Mouse (Mus musculus): ENCODE measurements around the gene Carnmt1. TPM values are rescaled to one million over a fixed set of nuclear protein-coding genes. Genes with fewer than 3 reads are reported as not detected.

The Carnmt1 gene
- polyA plus RNA-seq, 1 experiment from 2014 or later = 36.4 TPM

- H3K36me3 ChIP-seq (replicated peaks; ENCODE audit: control insufficient read depth, insufficient read depth, low read depth, low read length) = no peaks in the 10 kb centered on the region; the same call in 1 of the 2 replicates
- H3K4me3 ChIP-seq (ENCODE audit: low read depth, low read length) = no peak overlapping the region
- no peak overlapping the region for H3K9ac ChIP-seq (replicated peaks; ENCODE audit: low read length)
- 81% methylated on average over 5 of the region's 5 CpGs for WGBS
- DNase-seq (ENCODE audit: low spot score) (no peak), ATAC-seq (replicated peaks; ENCODE audit: insufficient number of reproducible peaks, low FRiP score, low TSS enrichment, low read depth) (no peak)
- no peak overlapping the region for H3K27ac ChIP-seq (replicated peaks; ENCODE audit: low read depth, low read length)
- no peaks in the 10 kb centered on the region for H3K4me1 ChIP-seq (ENCODE audit: control insufficient read depth, insufficient read depth, low read length)
- H3K4me2 ChIP-seq (ENCODE audit: low read depth, low read length) = no peak overlapping the region
- H3K9me3 ChIP-seq (replicated peaks; ENCODE audit: control insufficient read depth, low read length) = no peaks in the 10 kb centered on the region
- no peaks in the 10 kb centered on the region for H3K27me3 ChIP-seq (ENCODE audit: control insufficient read depth, insufficient read depth, low read length)
Observed at GRCm38 (mm10) chr19:18637954-18638353, 32.6 kb upstream of the Carnmt1 start.

- Histone ChIP-seq H3K27me3 (ENCODE audit: control insufficient read depth, insufficient read depth, low read length) (no peaks in the 10 kb centered on the region), H3K4me1 (ENCODE audit: control insufficient read depth, insufficient read depth, low read length) (no peaks in the 10 kb centered on the region), H3K4me2 (ENCODE audit: low read depth, low read length) (no peak overlapping the region), H3K9me3 (replicated peaks; ENCODE audit: control insufficient read depth, low read length) (no peaks in the 10 kb centered on the region), H3K9ac (replicated peaks; ENCODE audit: low read length) (no peak overlapping the region), H3K36me3 (replicated peaks; ENCODE audit: control insufficient read depth, insufficient read depth, low read depth, low read length) (no peaks in the 10 kb centered on the region; the same call in 1 of the 2 replicates), H3K4me3 (ENCODE audit: low read depth, low read length) (no peak overlapping the region), H3K27ac (replicated peaks; ENCODE audit: low read depth, low read length) (no peak overlapping the region)
- DNase-seq (ENCODE audit: low spot score) (no peak), ATAC-seq (replicated peaks; ENCODE audit: insufficient number of reproducible peaks, low FRiP score, low TSS enrichment, low read depth) (no peak)
- WGBS = 50% methylated on average over 5 of the region's 5 CpGs
Observed at GRCm38 (mm10) chr19:18638949-18639348, 31.6 kb upstream of the Carnmt1 start.

DNA sequence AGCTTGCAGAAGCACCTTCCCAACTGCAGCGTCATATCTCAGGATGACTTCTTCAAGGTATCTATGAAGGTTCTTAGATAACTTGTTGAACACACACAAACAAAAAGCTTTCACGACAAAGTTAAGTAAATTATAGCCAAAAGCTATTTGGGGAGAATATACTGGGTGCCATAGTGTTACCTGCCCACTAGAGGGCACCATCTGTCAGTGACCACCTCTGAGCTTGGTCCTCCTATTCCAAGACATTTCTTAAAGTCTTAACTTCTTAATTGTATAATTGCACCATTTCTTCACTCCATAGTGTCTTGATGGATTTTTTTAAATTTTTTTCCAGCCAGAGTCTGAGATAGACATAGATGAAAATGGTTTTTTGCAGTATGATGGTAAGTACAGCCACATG lies 31.0 kb upstream of the Carnmt1 start:
- Histone ChIP-seq H3K4me1 (ENCODE audit: control insufficient read depth, insufficient read depth, low read length) (no peaks in the 10 kb centered on the region), H3K27ac (replicated peaks; ENCODE audit: low read depth, low read length) (no peak overlapping the region), H3K9me3 (replicated peaks; ENCODE audit: control insufficient read depth, low read length) (no peaks in the 10 kb centered on the region), H3K9ac (replicated peaks; ENCODE audit: low read length) (no peak overlapping the region), H3K4me2 (ENCODE audit: low read depth, low read length) (no peak overlapping the region), H3K27me3 (ENCODE audit: control insufficient read depth, insufficient read depth, low read length) (no peaks in the 10 kb centered on the region), H3K36me3 (replicated peaks; ENCODE audit: control insufficient read depth, insufficient read depth, low read depth, low read length) (no peaks in the 10 kb centered on the region; the same call in 1 of the 2 replicates), H3K4me3 (ENCODE audit: low read depth, low read length) (no peak overlapping the region)
- ATAC-seq (replicated peaks; ENCODE audit: insufficient number of reproducible peaks, low FRiP score, low TSS enrichment, low read depth) = no peak
- DNase-seq (ENCODE audit: low spot score) = no peak
- 24% methylated on average over 2 of the region's 2 CpGs for WGBS

DNA sequence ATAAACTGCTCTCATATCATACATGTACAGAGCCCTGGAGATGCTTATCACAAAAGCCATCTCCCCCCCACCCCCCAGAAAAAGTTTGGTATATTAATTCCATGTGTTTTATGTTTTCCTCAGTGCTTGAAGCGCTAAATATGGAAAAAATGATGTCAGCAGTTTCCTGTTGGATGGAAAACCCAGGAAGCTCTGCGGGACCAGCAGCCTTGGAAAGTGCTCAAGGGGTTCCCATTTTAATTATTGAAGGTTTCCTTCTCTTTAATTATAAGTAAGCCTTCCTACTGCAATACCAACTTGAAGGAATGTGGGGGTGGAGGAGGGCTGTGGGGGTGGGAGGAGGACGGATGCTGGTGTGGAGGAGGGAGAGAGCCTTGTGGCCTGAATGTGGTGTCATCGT lies 29.6 kb upstream of the Carnmt1 start:
- no peaks in the 10 kb centered on the region for H3K27me3 ChIP-seq (ENCODE audit: control insufficient read depth, insufficient read depth, low read length)
- no peak overlapping the region for H3K4me3 ChIP-seq (ENCODE audit: low read depth, low read length)
- 46% methylated on average over 4 of the region's 4 CpGs for WGBS
- no peaks in the 10 kb centered on the region for H3K4me1 ChIP-seq (ENCODE audit: control insufficient read depth, insufficient read depth, low read length)
- no peak overlapping the region for H3K4me2 ChIP-seq (ENCODE audit: low read depth, low read length)
- no peak for DNase-seq (ENCODE audit: low spot score)
- no peaks in the 10 kb centered on the region; the same call in 1 of the 2 replicates for H3K36me3 ChIP-seq (replicated peaks; ENCODE audit: control insufficient read depth, insufficient read depth, low read depth, low read length)
- no peak overlapping the region for H3K27ac ChIP-seq (replicated peaks; ENCODE audit: low read depth, low read length)
- no peak overlapping the region for H3K9ac ChIP-seq (replicated peaks; ENCODE audit: low read length)
- no peaks in the 10 kb centered on the region for H3K9me3 ChIP-seq (replicated peaks; ENCODE audit: control insufficient read depth, low read length)
- ATAC-seq (replicated peaks; ENCODE audit: insufficient number of reproducible peaks, low FRiP score, low TSS enrichment, low read depth) = no peak

DNA sequence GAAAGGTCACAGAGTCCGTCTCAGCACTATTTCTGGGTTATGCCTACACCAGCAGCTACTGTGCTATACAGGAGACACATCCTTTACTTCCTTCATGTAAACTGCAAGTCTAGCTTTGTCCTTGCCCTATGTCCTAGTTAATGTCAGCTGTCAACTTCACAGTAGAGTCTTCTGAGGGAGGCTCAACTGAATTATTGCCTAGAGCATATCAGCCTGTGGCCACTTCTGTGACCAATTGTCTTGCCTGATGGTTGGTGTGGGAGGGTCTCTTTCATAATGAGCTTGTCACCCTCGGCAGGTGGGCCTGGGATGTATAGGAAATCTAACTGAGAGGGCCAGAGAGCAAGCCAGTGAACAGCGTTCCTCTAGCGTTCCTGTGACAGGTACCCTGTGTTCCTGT lies 27.2 kb upstream of the Carnmt1 start:
- WGBS = 51% methylated on average over 4 of the region's 4 CpGs
- ATAC-seq (replicated peaks; ENCODE audit: insufficient number of reproducible peaks, low FRiP score, low TSS enrichment, low read depth) (no peak), DNase-seq (ENCODE audit: low spot score) (no peak)
- no peaks in the 10 kb centered on the region for H3K27me3 ChIP-seq (ENCODE audit: control insufficient read depth, insufficient read depth, low read length)
- no peaks in the 10 kb centered on the region for H3K4me1 ChIP-seq (ENCODE audit: control insufficient read depth, insufficient read depth, low read length)
- no peak overlapping the region for H3K9ac ChIP-seq (replicated peaks; ENCODE audit: low read length)
- H3K36me3 ChIP-seq (replicated peaks; ENCODE audit: control insufficient read depth, insufficient read depth, low read depth, low read length) = no peaks in the 10 kb centered on the region
- no peak overlapping the region for H3K4me2 ChIP-seq (ENCODE audit: low read depth, low read length)
- H3K9me3 ChIP-seq (replicated peaks; ENCODE audit: control insufficient read depth, low read length) = no peaks in the 10 kb centered on the region
- H3K27ac ChIP-seq (replicated peaks; ENCODE audit: low read depth, low read length) = no peak overlapping the region
- no peak overlapping the region for H3K4me3 ChIP-seq (ENCODE audit: low read depth, low read length)

- Histone ChIP-seq H3K4me2 (ENCODE audit: low read depth, low read length) (no peak overlapping the region), H3K4me1 (ENCODE audit: control insufficient read depth, insufficient read depth, low read length) (no peaks in the 10 kb centered on the region), H3K36me3 (replicated peaks; ENCODE audit: control insufficient read depth, insufficient read depth, low read depth, low read length) (no peaks in the 10 kb centered on the region), H3K9ac (replicated peaks; ENCODE audit: low read length) (no peak overlapping the region), H3K27me3 (ENCODE audit: control insufficient read depth, insufficient read depth, low read length) (no peaks in the 10 kb centered on the region), H3K9me3 (replicated peaks; ENCODE audit: control insufficient read depth, low read length) (no peaks in the 10 kb centered on the region), H3K27ac (replicated peaks; ENCODE audit: low read depth, low read length) (no peak overlapping the region), H3K4me3 (ENCODE audit: low read depth, low read length) (no peak overlapping the region)
- no peak for DNase-seq (ENCODE audit: low spot score)
- no peak for ATAC-seq (replicated peaks; ENCODE audit: insufficient number of reproducible peaks, low FRiP score, low TSS enrichment, low read depth)
- WGBS = 84% methylated on average over 6 of the region's 6 CpGs
Observed at GRCm38 (mm10) chr19:18644084-18644483, 26.5 kb upstream of the Carnmt1 start.

DNA sequence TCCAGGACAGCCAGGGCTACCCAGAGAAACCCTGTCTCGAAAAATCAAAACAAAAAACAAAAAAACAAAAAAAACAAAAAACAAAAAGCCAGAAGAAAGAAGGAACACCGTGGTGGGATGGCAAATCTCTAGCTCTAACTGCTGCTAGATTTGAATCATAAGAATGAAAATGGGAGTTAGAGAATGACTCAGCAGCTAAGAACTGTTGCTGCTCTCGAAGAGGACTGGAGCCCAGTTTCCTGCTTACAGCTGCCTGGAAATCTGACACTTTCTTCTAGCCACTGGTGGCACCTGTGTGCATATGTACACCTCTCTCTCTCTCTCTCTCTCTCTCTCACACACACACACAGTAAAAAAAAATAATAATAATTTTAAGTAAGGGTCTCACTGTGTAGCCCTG lies 24.2 kb upstream of the Carnmt1 start:
- 57% methylated on average over 3 of the region's 3 CpGs for WGBS
- Histone ChIP-seq H3K9me3 (replicated peaks; ENCODE audit: control insufficient read depth, low read length) (no peaks in the 10 kb centered on the region), H3K4me2 (ENCODE audit: low read depth, low read length) (no peak overlapping the region), H3K36me3 (replicated peaks; ENCODE audit: control insufficient read depth, insufficient read depth, low read depth, low read length) (no peaks in the 10 kb centered on the region), H3K27ac (replicated peaks; ENCODE audit: low read depth, low read length) (no peak overlapping the region), H3K9ac (replicated peaks; ENCODE audit: low read length) (no peak overlapping the region), H3K4me1 (ENCODE audit: control insufficient read depth, insufficient read depth, low read length) (no peaks in the 10 kb centered on the region), H3K4me3 (ENCODE audit: low read depth, low read length) (no peak overlapping the region), H3K27me3 (ENCODE audit: control insufficient read depth, insufficient read depth, low read length) (no peaks in the 10 kb centered on the region)
- no peak for DNase-seq (ENCODE audit: low spot score)
- no peak for ATAC-seq (replicated peaks; ENCODE audit: insufficient number of reproducible peaks, low FRiP score, low TSS enrichment, low read depth)

DNA sequence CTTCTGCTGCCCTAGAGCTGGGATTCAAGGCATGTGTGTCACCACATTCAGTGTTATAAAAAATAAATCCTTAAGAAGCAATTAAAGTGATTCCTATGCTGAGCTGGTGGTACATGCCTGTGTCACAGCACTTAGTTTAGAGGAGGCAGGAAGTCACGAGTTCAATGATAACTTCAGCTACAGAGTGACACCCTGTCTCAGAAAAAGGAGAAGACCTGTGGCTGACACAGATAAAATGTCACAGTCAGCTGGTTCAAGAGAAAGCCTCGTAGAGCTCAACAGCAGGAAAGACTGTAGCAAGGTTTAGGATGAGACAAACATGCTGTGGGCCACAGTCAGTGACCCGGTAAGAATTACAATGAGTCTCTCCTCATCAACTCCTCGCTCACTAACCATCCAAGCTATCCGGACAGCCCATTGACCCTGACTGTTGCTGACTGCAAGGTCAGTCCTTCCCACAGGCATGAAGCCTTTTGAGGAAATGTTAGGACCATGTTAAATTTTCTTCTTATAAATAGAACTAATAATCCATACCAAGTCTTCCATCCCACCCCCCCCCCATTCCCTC lies 23.6 kb upstream of the Carnmt1 start:
- no peaks in the 10 kb centered on the region for H3K9me3 ChIP-seq (replicated peaks; ENCODE audit: control insufficient read depth, low read length)
- no peak for ATAC-seq (replicated peaks; ENCODE audit: insufficient number of reproducible peaks, low FRiP score, low TSS enrichment, low read depth)
- H3K27me3 ChIP-seq (ENCODE audit: control insufficient read depth, insufficient read depth, low read length) = no peaks in the 10 kb centered on the region
- 62% methylated on average over 5 of the region's 5 CpGs for WGBS
- no peak overlapping the region for H3K4me3 ChIP-seq (ENCODE audit: low read depth, low read length)
- H3K27ac ChIP-seq (replicated peaks; ENCODE audit: low read depth, low read length) = no peak overlapping the region
- no peaks in the 10 kb centered on the region for H3K36me3 ChIP-seq (replicated peaks; ENCODE audit: control insufficient read depth, insufficient read depth, low read depth, low read length)
- no peaks in the 10 kb centered on the region for H3K4me1 ChIP-seq (ENCODE audit: control insufficient read depth, insufficient read depth, low read length)
- H3K9ac ChIP-seq (replicated peaks; ENCODE audit: low read length) = no peak overlapping the region
- DNase-seq (ENCODE audit: low spot score) = no peak
- H3K4me2 ChIP-seq (ENCODE audit: low read depth, low read length) = no peak overlapping the region

All from embryonic facial prominence, embryonic 11.5 days (tissue).